Mouse (Mus musculus) cerebellum, adult 2 months (tissue): ENCODE results near the gene Pced1b.

Experiments
- CTCF ChIP-seq: fragments of 200-500 bp; IDR thresholded peaks from 2 replicates; pipeline ENCODE4 v1.5.1; 2011; ENCODE audit warnings: low read depth, mild to moderate bottlenecking, control low read depth, low read length, moderate library complexity, borderline replicate concordance; ENCODE audit not compliant: insufficient read depth
- POLR2A ChIP-seq: fragments of 200-500 bp; IDR thresholded peaks from 2 replicates; pipeline ENCODE4 v1.6.1; 2011; ENCODE audit warnings: low read length, control low read depth, borderline replicate concordance; ENCODE audit not compliant: insufficient read depth

GRCm38 (mm10) chr15:97249322-97249721 is 2.4 kb downstream of the Pced1b start:
- TF ChIP-seq CTCF (no peak), POLR2A (no peak)
